Mouse (Mus musculus) spleen, postnatal 36 days (tissue): Measurements from ENCODE around the gene Lmf1.

Source experiments
- DNase-seq, 2 experiments: peaks; one replicate each; pipeline ENCODE4 v3.0.0; 2022; ENCODE audit warnings: low spot score in 2 of 2, mixed read lengths in 1 of 2

The Lmf1 gene

GRCm38 (mm10) chr17:25642032-25642431 is 63.1 kb downstream of the Lmf1 start:
- no peak for DNase-seq

- no peak for DNase-seq
These were observed 64.8 kb downstream of the Lmf1 start for GRCm38 (mm10) chr17:25643517-25644294.

GRCm38 (mm10) chr17:25644761-25645160 is 65.9 kb downstream of the Lmf1 start:
- no peak for DNase-seq

- no peak for DNase-seq
These were observed 66.8 kb downstream of the Lmf1 start for GRCm38 (mm10) chr17:25645661-25646060.

GRCm38 (mm10) chr17:25647901-25648300 is 69.0 kb downstream of the Lmf1 start:
- DNase-seq: no peak

- no peak for DNase-seq
These were observed 69.9 kb downstream of the Lmf1 start for GRCm38 (mm10) chr17:25648678-25649216.

- DNase-seq: no peak
These were observed 71.8 kb downstream of the Lmf1 start for GRCm38 (mm10) chr17:25650726-25651125.

GRCm38 (mm10) chr17:25652272-25652671 is 73.4 kb downstream of the Lmf1 start:
- no peak for DNase-seq

GRCm38 (mm10) chr17:25656142-25656825 is 77.4 kb downstream of the Lmf1 start:
- no peak for DNase-seq

GRCm38 (mm10) chr17:25656826-25657189 is 77.9 kb downstream of the Lmf1 start:
- DNase-seq: no peak

- DNase-seq: no peak
These were observed 84.4 kb downstream of the Lmf1 start for GRCm38 (mm10) chr17:25663213-25663835.

- DNase-seq: no peak
These were observed 86.6 kb downstream of the Lmf1 start for GRCm38 (mm10) chr17:25665485-25665884.

- no peak for DNase-seq
These were observed 87.0 kb downstream of the Lmf1 start for GRCm38 (mm10) chr17:25665891-25666290.

- no peak for DNase-seq
These were observed 89.7 kb downstream of the Lmf1 start for GRCm38 (mm10) chr17:25668481-25669055.

GRCm38 (mm10) chr17:25672982-25673381 is 94.1 kb downstream of the Lmf1 start:
- no peak for DNase-seq

GRCm38 (mm10) chr17:25677969-25678368 is 99.1 kb downstream of the Lmf1 start:
- DNase-seq: peak; percentile 36 to 39

- no peak for DNase-seq
These were observed 100.9 kb downstream of the Lmf1 start for GRCm38 (mm10) chr17:25679818-25680217.

- no peak for DNase-seq
These were observed 102.8 kb downstream of the Lmf1 start for GRCm38 (mm10) chr17:25681636-25682035.

- no peak for DNase-seq
These were observed 107.4 kb downstream of the Lmf1 start for GRCm38 (mm10) chr17:25686323-25686722.

GRCm38 (mm10) chr17:25688922-25689321 is 110.0 kb downstream of the Lmf1 start:
- no peak for DNase-seq

- DNase-seq: no peak
These were observed 117.4 kb downstream of the Lmf1 start for GRCm38 (mm10) chr17:25696263-25696662.

GRCm38 (mm10) chr17:25698446-25698845 is 119.6 kb downstream of the Lmf1 start:
- DNase-seq: peak; percentile 42 to 56
